Mouse (Mus musculus): ENCODE measurements at regions not wholly inside any gene's neighbourhood (a gene's known extent, or its start where the extent isn't known, plus 50 kb on each side); places are given as distances from the start of the nearest gene placed in this dataset.

- TF ChIP-seq CTCF (IDR thresholded peaks at IDR 0.05; ENCODE audit: low read depth, low read length), result no peak
- TF ChIP-seq GATA1 (IDR thresholded peaks at IDR 0.05; ENCODE audit: borderline replicate concordance, low read length), result no peak
- TF ChIP-seq POLR2AphosphoS5 (IDR thresholded peaks at IDR 0.05; ENCODE audit: insufficient replicate concordance, low read depth, low read length), result no peak
These were observed 157.8 kb upstream of the Lrfn2 start for GRCm38 (mm10) chr17:48774172-48774890.

All from G1E (cell line).